Mouse (Mus musculus): ENCODE results near the gene Ms4a4a.

Gene Ms4a4a

GRCm38 (mm10) chr19:11435058-11435834, 59.9 kb downstream of the Ms4a4a start:
- DNase-seq (ENCODE audit: low spot score in 2 of 2) = no peak

Data from heart, adult 9 months (tissue).